Comparison of ENCODE assay signal across 14 mouse cellular contexts in genomic region chr19:24783736-24784135, GRCm38 (mm10).
A peak's percentile ranks its signal among the peaks of the same experiment; 100 is the strongest.
DNase-seq lines count a peak whose midpoint lies in the region; ATAC-seq lines count a peak whose summit lies in the region.
"Had no signal": no experiment of that assay in that cellular context is flagged by ENCODE, and none has a peak within 500 bp of the region (broad histone marks: within the 10 kb centered on the region; RNA-seq: fewer than 3 reads in every experiment).

No protein-coding gene starts in this region.

- no peak overlapping the region for H3K4me2 ChIP-seq in forebrain, embryonic 14.5 days (ENCODE audit: low read length)
- no peak overlapping the region for H3K4me2 ChIP-seq in forebrain, embryonic 11.5 days (ENCODE audit: low read depth, low read length, severe bottlenecking)
- no peak overlapping the region for H3K4me2 ChIP-seq in stomach, embryonic 16.5 days (ENCODE audit: low read depth, low read length)
- H3K4me2 ChIP-seq: kidney, embryonic 15.5 days had no signal

- H3K36me3 ChIP-seq in forebrain, embryonic 14.5 days (ENCODE audit: control insufficient read depth, insufficient read depth, low read length), result no peaks in the 10 kb centered on the region
- no peaks in the 10 kb centered on the region for H3K36me3 ChIP-seq in forebrain, embryonic 11.5 days (ENCODE audit: control insufficient read depth, insufficient read depth, low read length)
- no peaks in the 10 kb centered on the region for H3K36me3 ChIP-seq in stomach, embryonic 16.5 days (ENCODE audit: control insufficient read depth, insufficient read depth, low read length)
- H3K36me3 ChIP-seq: kidney, embryonic 15.5 days had no signal

- H3K27me3 ChIP-seq in forebrain, embryonic 14.5 days (replicated peaks; ENCODE audit: control insufficient read depth, insufficient read depth, low read length), result no peaks in the 10 kb centered on the region
- H3K27me3 ChIP-seq in forebrain, embryonic 11.5 days (ENCODE audit: control insufficient read depth, insufficient read depth, low read length), result no peaks in the 10 kb centered on the region
- H3K27me3 ChIP-seq in stomach, embryonic 16.5 days (ENCODE audit: control insufficient read depth, insufficient read depth, low read length), result no peaks in the 10 kb centered on the region
- H3K27me3 ChIP-seq: kidney, embryonic 15.5 days had no signal

- no peak overlapping the region for H3K27ac ChIP-seq in forebrain, embryonic 14.5 days (ENCODE audit: low read depth, low read length)
- no peak overlapping the region for H3K27ac ChIP-seq in forebrain, embryonic 11.5 days (ENCODE audit: low read depth, low read length)
- peak overlapping the region; percentile 47; the same call in 1 of the 2 replicates for H3K27ac ChIP-seq in stomach, embryonic 16.5 days (ENCODE audit: low read length)
- H3K27ac ChIP-seq: kidney, embryonic 15.5 days had no signal

- peaks cover 10% of the 10 kb centered on the region for H3K4me1 ChIP-seq in forebrain, embryonic 14.5 days (ENCODE audit: control insufficient read depth, insufficient read depth, low read length)
- peaks cover 2% of the 10 kb centered on the region for H3K4me1 ChIP-seq in forebrain, embryonic 11.5 days (replicated peaks; ENCODE audit: control insufficient read depth, insufficient read depth, low read length)
- peaks cover 19% of the 10 kb centered on the region for H3K4me1 ChIP-seq in stomach, embryonic 16.5 days (ENCODE audit: control insufficient read depth, insufficient read depth, low read length)

- no peaks in the 10 kb centered on the region for H3K9me3 ChIP-seq in forebrain, embryonic 14.5 days (replicated peaks; ENCODE audit: control insufficient read depth, low read length)
- H3K9me3 ChIP-seq in forebrain, embryonic 11.5 days (ENCODE audit: control insufficient read depth, low read length), result no peaks in the 10 kb centered on the region
- H3K9me3 ChIP-seq in stomach, embryonic 16.5 days (replicated peaks; ENCODE audit: control insufficient read depth, low read length), result no peaks in the 10 kb centered on the region
- H3K9me3 ChIP-seq: kidney, embryonic 15.5 days had no signal

- no peak overlapping the region for H3K9ac ChIP-seq in forebrain, embryonic 14.5 days (ENCODE audit: low read length)
- no peak overlapping the region for H3K9ac ChIP-seq in forebrain, embryonic 11.5 days (ENCODE audit: low read length)
- no peak overlapping the region for H3K9ac ChIP-seq in stomach, embryonic 16.5 days (ENCODE audit: low read length)
- H3K9ac ChIP-seq: kidney, embryonic 15.5 days had no signal

- no peak overlapping the region for H3K4me3 ChIP-seq in forebrain, embryonic 14.5 days (ENCODE audit: low read depth, low read length)
- no peak overlapping the region for H3K4me3 ChIP-seq in forebrain, embryonic 11.5 days (ENCODE audit: low read depth, low read length)
- no peak overlapping the region for H3K4me3 ChIP-seq in stomach, embryonic 16.5 days (replicated peaks; ENCODE audit: low read length)
- H3K4me3 ChIP-seq: kidney, embryonic 15.5 days; myocyte had no signal

- peak; percentile 62 for DNase-seq in forebrain, embryonic 14.5 days (ENCODE audit: low spot score)
- DNase-seq in forebrain, embryonic 11.5 days (ENCODE audit: low spot score), result no peak
- peak; percentile 12 for DNase-seq in layer of hippocampus, adult 9-11 months
- DNase-seq in layer of hippocampus, postnatal 36 days, result no peak
- peak; percentile 54 for DNase-seq in forelimb bud, embryonic 11.5 days (ENCODE audit: low read depth, low spot score)
- no peak for DNase-seq in frontal cortex, postnatal 25 days (ENCODE audit: low spot score in 2 of 2)
- no peak for DNase-seq in adrenal gland, postnatal 14 days
- DNase-seq: cerebellum, adult 11-12 months; gastrocnemius, postnatal 10 days; heart, postnatal 4 days; right cerebral cortex, postnatal 4 days had no signal

- 77% methylated on average over 9 of the region's 9 CpGs for WGBS in forebrain, embryonic 14.5 days
- 74% methylated on average over 9 of the region's 9 CpGs for WGBS in forebrain, embryonic 11.5 days
- 41% methylated on average over 9 of the region's 9 CpGs for WGBS in stomach, embryonic 16.5 days

- ATAC-seq in forebrain, embryonic 14.5 days, result peak; percentile 34; the same call in 1 of the 2 replicates
- no peak for ATAC-seq in forebrain, embryonic 11.5 days (replicated peaks; ENCODE audit: low FRiP score)
- 0 out of 2 replicates have a peak, but pooled peaks have one; percentile 52 for ATAC-seq in stomach, embryonic 16.5 days (ENCODE audit: insufficient read depth, low FRiP score)

Comparison
In these comparisons a context has a peak if more than half of its experiments do, and no peak if none do; other contexts are left out.
1. DNase-seq: peak in forebrain, embryonic 14.5 days (single experiment), layer of hippocampus, adult 9-11 months (single experiment) and forelimb bud, embryonic 11.5 days (single experiment); none in forebrain, embryonic 11.5 days (single experiment), layer of hippocampus, postnatal 36 days (0 of 2), frontal cortex, postnatal 25 days (0 of 2) and adrenal gland, postnatal 14 days (single experiment).